Mouse (Mus musculus): ENCODE results near the gene Uts2r. TPM values are rescaled to one million over a fixed set of nuclear protein-coding genes. Genes with fewer than 3 reads are reported as not detected.

Uts2r gene
- polyA plus RNA-seq, 1 experiment from 2014 or later: 0.05 TPM

DNA sequence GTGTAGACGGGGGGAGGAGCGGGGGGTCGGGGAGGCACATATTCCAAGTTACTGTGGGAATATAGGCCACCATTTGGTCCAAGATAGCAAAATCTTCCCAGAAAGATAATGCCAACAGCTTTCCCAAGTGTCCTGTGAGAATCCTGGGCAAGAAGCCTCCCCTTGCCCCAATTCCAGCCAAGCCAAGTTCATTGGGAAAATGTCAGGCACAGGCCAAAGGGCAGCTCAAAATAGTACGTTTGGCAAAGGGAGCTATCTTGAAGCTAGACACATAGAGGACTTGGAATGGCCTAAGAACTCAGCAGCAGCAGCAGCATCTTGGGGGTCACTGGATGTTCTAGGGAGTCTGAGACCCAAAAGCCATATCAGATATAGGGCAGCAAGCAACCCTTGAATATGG, 3.7 kb downstream of the Uts2r start:
- H3K4me1 ChIP-seq (replicated peaks): no peaks in the 10 kb centered on the region
- no peak overlapping the region for H3K4me3 ChIP-seq (replicated peaks)
- ATAC-seq (ENCODE audit: insufficient read depth): no peak
- H3K27ac ChIP-seq (replicated peaks): no peak overlapping the region
- 65% methylated on average over 4 of the region's 4 CpGs for WGBS (ENCODE audit: insufficient replicate concordance)
- H3K9ac ChIP-seq: no peak overlapping the region
- H3K4me2 ChIP-seq: no peak overlapping the region
- no peaks in the 10 kb centered on the region for H3K36me3 ChIP-seq (replicated peaks)
- no peaks in the 10 kb centered on the region for H3K9me3 ChIP-seq (replicated peaks)
- H3K27me3 ChIP-seq: peaks cover 12% of the 10 kb centered on the region

DNA sequence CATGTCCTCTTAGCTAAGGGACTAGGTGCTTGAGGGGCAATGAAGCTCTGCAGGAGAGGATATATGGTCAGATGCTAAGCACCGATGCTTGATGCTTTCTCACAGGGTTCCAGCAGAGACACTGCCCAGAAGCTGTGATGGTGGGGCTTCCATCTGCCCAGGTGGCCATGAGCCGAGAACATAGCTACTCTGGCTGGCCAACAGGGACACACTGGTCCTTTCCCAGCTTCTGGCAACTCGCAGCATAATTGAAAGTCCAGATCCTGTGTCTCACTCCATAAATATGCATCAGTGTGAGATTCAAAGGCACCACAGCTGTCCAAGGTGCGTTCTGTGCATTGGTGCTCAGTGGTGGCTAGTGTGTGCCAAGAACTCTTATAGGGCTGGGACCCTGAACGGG, 13.1 kb downstream of the Uts2r start:
- ATAC-seq (ENCODE audit: insufficient read depth): no peak
- H3K36me3 ChIP-seq (replicated peaks): no peaks in the 10 kb centered on the region
- H3K9ac ChIP-seq: no peak overlapping the region
- H3K4me3 ChIP-seq (replicated peaks): no peak overlapping the region
- H3K4me2 ChIP-seq: no peak overlapping the region
- 0 out of 2 replicates have a peak, but pooled peaks cover 6% of the 10 kb centered on the region for H3K4me1 ChIP-seq (replicated peaks)
- H3K9me3 ChIP-seq (replicated peaks): no peaks in the 10 kb centered on the region
- 63% methylated on average over 5 of the region's 5 CpGs for WGBS (ENCODE audit: insufficient replicate concordance)
- H3K27ac ChIP-seq (replicated peaks): no peak overlapping the region
- peaks cover 2% of the 10 kb centered on the region; the same call in 1 of the 2 replicates for H3K27me3 ChIP-seq

DNA sequence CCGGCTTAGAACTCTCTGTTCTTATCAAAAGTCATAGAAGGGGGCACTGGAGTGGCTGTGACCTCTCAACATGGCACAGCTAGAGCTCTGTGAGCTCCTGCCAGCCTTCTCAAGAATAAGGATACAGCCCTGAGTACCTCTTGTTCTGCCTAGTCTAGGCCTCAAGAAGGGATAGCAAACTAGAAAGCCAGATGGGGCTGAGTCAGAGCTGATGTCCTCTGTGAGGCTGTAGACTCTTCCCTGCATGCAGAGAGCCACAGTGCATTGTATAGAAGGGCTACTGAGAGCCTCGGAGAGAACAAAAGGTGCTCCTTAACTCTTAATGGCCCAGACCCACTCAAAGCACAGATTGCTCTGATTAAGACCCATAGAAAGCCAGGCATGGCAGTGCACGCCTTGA, 14.2 kb downstream of the Uts2r start:
- Histone ChIP-seq H3K36me3 (replicated peaks) (no peaks in the 10 kb centered on the region), H3K9me3 (replicated peaks) (no peaks in the 10 kb centered on the region), H3K4me3 (replicated peaks) (no peak overlapping the region), H3K4me2 (no peak overlapping the region), H3K4me1 (replicated peaks) (0 out of 2 replicates have a peak, but pooled peaks cover 6% of the 10 kb centered on the region), H3K27ac (replicated peaks) (no peak overlapping the region), H3K9ac (no peak overlapping the region), H3K27me3 (no peaks in the 10 kb centered on the region)
- ATAC-seq (ENCODE audit: insufficient read depth): no peak
- WGBS (ENCODE audit: insufficient replicate concordance): 57% methylated on average over 3 of the region's 3 CpGs

- Histone ChIP-seq H3K36me3 (replicated peaks) (no peaks in the 10 kb centered on the region), H3K4me3 (replicated peaks) (no peak overlapping the region), H3K4me2 (no peak overlapping the region), H3K4me1 (replicated peaks) (0 out of 2 replicates have a peak, but pooled peaks cover 6% of the 10 kb centered on the region), H3K9me3 (replicated peaks) (no peaks in the 10 kb centered on the region), H3K9ac (no peak overlapping the region), H3K27me3 (no peaks in the 10 kb centered on the region), H3K27ac (replicated peaks) (no peak overlapping the region)
- peak; percentile 54; the same call in 1 of the 2 replicates for ATAC-seq (ENCODE audit: insufficient read depth)
- WGBS (ENCODE audit: insufficient replicate concordance): 41% methylated on average over 12 of the region's 12 CpGs
Observed at GRCm38 (mm10) chr11:121176285-121177270, 16.5 kb downstream of the Uts2r start.

DNA sequence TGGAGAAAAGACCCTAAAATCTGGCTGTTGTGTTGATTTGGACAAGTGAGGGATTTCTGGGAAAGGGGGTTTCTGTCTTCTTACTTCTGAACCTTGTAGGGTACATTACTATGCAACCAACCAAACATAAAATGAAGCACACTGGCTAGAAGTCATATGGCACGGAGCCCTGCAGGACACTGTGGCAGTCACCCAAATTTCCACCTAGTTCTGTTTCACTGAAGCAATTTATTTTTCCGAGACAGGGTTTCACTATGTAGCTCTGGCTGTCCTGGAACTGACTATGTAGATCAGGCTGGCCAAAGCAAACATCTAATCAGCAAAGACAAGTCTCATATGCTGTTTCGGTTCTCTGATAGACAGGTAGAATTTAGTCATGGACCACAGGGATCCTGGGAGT, 29.6 kb downstream of the Uts2r start:
- Histone ChIP-seq H3K9me3 (replicated peaks) (no peaks in the 10 kb centered on the region), H3K36me3 (replicated peaks) (no peaks in the 10 kb centered on the region), H3K4me2 (no peak overlapping the region), H3K27ac (replicated peaks) (no peak overlapping the region), H3K4me1 (replicated peaks) (no peaks in the 10 kb centered on the region), H3K9ac (no peak overlapping the region), H3K4me3 (replicated peaks) (no peak overlapping the region), H3K27me3 (no peaks in the 10 kb centered on the region)
- 65% methylated on average over 3 of the region's 3 CpGs for WGBS (ENCODE audit: insufficient replicate concordance)
- no peak for ATAC-seq (ENCODE audit: insufficient read depth)

DNA sequence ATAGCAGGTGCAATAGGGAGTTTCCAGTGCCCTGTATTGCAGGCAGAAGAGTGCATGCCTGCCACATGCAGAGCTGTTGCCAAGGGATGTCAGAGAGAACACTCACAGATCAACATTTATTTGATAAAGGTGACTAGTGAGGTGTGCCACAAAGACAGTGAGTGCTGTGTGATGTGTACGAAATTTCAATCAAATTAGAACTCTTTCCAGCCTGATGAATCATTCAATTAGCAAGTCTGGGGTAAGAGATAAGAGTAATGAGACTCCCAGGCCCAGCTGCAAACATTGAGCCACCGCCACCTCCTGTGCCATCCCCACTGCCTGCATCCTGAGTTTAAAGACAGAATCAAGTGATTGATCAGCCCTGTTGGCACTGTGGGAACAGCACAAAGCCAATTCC, 32.7 kb downstream of the Uts2r start:
- Histone ChIP-seq H3K4me1 (replicated peaks) (no peaks in the 10 kb centered on the region), H3K27ac (replicated peaks) (no peak overlapping the region), H3K9me3 (replicated peaks) (no peaks in the 10 kb centered on the region), H3K4me2 (no peak overlapping the region), H3K27me3 (no peaks in the 10 kb centered on the region), H3K9ac (no peak overlapping the region), H3K4me3 (replicated peaks) (no peak overlapping the region), H3K36me3 (replicated peaks) (no peaks in the 10 kb centered on the region)
- no peak for ATAC-seq (ENCODE audit: insufficient read depth)
- WGBS (ENCODE audit: insufficient replicate concordance): 31% methylated on average over 2 of the region's 2 CpGs

- Histone ChIP-seq H3K27ac (replicated peaks) (no peak overlapping the region), H3K27me3 (no peaks in the 10 kb centered on the region), H3K9me3 (replicated peaks) (no peaks in the 10 kb centered on the region), H3K9ac (no peak overlapping the region), H3K4me3 (replicated peaks) (no peak overlapping the region), H3K36me3 (replicated peaks) (no peaks in the 10 kb centered on the region), H3K4me2 (no peak overlapping the region), H3K4me1 (replicated peaks) (no peaks in the 10 kb centered on the region)
- no peak for ATAC-seq (ENCODE audit: insufficient read depth)
- WGBS (ENCODE audit: insufficient replicate concordance): 61% methylated on average over 3 of the region's 3 CpGs
Observed at GRCm38 (mm10) chr11:121193415-121193814, 33.3 kb downstream of the Uts2r start.

DNA sequence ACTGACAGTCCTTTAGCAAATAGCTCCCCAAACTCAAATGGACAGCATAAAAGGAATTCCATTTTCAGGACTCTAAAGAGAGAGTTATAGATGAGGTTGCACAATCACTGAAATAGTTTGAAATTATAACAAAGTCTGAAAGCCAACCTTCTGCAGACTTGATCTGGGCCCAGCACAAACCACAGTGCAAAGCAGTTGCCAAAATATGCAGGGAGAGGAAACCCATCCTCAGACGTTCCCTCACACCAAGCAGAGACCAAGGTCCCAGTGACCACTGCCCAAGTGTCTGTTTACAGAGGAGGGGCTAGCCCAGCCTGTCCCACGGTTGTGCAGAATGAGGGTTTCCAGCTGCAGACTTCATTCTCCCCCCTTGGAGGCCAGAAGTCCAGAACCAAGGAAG, 38.6 kb downstream of the Uts2r start:
- Histone ChIP-seq H3K36me3 (replicated peaks) (no peaks in the 10 kb centered on the region), H3K9ac (no peak overlapping the region), H3K27ac (replicated peaks) (no peak overlapping the region), H3K4me1 (replicated peaks) (peaks cover 10% of the 10 kb centered on the region), H3K4me3 (replicated peaks) (no peak overlapping the region), H3K4me2 (no peak overlapping the region), H3K27me3 (no peaks in the 10 kb centered on the region), H3K9me3 (replicated peaks) (no peaks in the 10 kb centered on the region)
- 35% methylated on average over 2 of the region's 2 CpGs for WGBS (ENCODE audit: insufficient replicate concordance)
- no peak for ATAC-seq (ENCODE audit: insufficient read depth)

DNA sequence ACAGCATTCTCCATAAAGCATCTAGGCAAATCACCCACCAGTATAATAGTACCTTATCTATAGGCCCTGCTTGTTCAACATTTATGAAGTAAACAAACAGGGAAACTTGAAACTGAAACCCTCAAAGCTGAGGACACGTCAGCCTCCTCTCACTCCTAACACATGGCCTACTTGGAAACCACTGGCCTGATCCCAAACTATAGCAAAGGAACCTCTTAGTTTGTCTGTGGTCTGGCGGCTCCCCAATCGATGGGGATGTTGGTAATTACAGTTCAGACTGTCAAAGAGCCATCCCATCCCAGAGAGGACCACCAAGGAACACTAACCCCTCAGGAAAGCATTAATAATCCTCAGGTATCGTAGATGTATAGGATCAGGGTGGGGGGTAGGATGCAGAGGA, 39.8 kb downstream of the Uts2r start:
- Histone ChIP-seq H3K4me2 (no peak overlapping the region), H3K27ac (replicated peaks) (no peak overlapping the region), H3K9ac (no peak overlapping the region), H3K4me3 (replicated peaks) (no peak overlapping the region), H3K36me3 (replicated peaks) (no peaks in the 10 kb centered on the region), H3K9me3 (replicated peaks) (no peaks in the 10 kb centered on the region), H3K4me1 (replicated peaks) (peaks cover 22% of the 10 kb centered on the region), H3K27me3 (no peaks in the 10 kb centered on the region)
- 68% methylated on average over 4 of the region's 4 CpGs for WGBS (ENCODE audit: insufficient replicate concordance)
- no peak for ATAC-seq (ENCODE audit: insufficient read depth)

DNA sequence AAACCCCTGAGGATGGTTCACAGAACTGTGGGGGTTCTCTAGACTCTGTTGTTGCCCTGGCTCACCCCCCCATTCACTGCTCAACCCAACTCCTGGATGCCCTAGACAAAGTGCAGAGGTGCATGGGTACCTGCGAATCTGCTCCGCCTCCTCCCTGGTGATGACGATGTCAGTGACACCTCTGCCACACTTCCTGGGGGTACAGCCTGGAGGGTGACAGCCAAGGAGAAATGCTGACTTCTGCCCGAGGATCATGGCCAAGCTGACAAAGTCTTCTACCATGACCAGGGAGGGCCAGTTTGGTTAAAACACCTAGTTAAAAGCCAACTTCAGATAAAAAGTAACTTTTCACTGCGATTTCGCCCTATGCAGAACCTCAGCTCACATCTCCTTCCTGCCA, 40.7 kb downstream of the Uts2r start:
- no peak for ATAC-seq (ENCODE audit: insufficient read depth)
- no peak overlapping the region for H3K4me3 ChIP-seq (replicated peaks)

DNA sequence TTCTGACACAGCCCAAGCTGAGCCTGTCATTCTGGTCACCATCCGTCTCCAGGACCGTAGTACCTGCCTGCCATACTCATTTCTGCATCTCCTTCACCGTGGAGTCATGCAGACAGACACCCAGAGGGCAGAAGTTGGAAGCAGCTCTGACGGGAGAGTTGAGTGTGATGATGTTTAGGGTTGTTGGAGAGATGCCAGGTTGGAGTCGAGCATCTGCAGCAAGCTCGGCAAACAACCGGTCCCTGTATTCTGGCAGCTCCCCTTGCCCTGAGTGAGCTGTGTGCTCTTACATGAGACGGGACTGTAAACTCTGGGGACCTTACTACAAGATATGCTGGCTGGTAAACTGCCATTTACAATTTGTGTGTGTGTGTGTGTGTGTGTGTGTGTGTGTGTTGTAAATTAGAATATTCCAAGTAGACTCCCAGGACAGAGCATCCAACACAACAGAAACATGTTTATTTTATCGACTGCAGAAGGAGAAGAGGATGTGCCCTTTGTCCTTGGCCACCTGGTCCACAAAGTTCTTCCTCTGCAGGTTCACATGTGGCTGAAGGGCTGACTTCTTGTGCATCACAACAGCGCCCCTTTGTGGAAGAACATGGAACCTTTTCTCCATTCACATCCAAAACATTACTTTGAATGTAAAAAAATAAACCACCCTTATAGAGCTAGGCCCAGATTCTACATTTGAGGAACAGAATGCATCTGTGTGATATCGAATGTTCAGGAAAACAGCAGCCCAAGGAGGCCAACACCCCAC, 41.5 kb downstream of the Uts2r start:
- Histone ChIP-seq H3K4me1 (replicated peaks) (peaks cover 28% of the 10 kb centered on the region), H3K9me3 (replicated peaks) (no peaks in the 10 kb centered on the region), H3K9ac (no peak overlapping the region), H3K4me3 (replicated peaks) (no peak overlapping the region), H3K27me3 (no peaks in the 10 kb centered on the region), H3K4me2 (no peak overlapping the region), H3K27ac (replicated peaks) (no peak overlapping the region), H3K36me3 (replicated peaks) (no peaks in the 10 kb centered on the region)
- 57% methylated on average over 11 of the region's 11 CpGs for WGBS (ENCODE audit: insufficient replicate concordance)
- no peak for ATAC-seq (ENCODE audit: insufficient read depth)

More for the DNA sequence above, 40.7 kb downstream of the Uts2r start:
- Histone ChIP-seq H3K9me3 (replicated peaks) (no peaks in the 10 kb centered on the region), H3K27ac (replicated peaks) (no peak overlapping the region), H3K36me3 (replicated peaks) (no peaks in the 10 kb centered on the region), H3K27me3 (no peaks in the 10 kb centered on the region), H3K4me1 (replicated peaks) (peaks cover 28% of the 10 kb centered on the region), H3K4me2 (no peak overlapping the region), H3K9ac (no peak overlapping the region)
- 75% methylated on average over 6 of the region's 6 CpGs for WGBS (ENCODE audit: insufficient replicate concordance)
